Mouse (Mus musculus): ENCODE data around the gene Stk36.

DNA sequence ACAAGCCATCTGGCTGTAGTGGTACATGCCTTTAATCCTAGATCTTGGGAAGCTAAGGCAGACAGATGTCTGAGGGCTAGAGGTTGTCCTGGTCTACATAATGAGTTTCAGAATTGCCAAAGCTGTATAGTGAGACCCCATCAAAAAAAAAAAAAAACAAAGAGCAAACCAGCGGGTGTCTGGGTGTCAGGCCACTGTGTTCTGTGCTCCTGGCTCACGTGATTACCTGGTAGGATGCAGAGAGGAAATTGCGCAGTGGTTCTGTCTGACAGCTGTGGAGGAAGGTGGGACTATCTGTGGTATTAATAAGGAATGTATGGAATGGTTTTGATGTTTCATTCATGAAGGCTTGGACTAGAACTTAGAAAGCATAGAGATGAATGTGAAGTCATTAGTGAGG lies 75.6 kb downstream of the Stk36 start:
- TF ChIP-seq CTCF (IDR thresholded peaks at IDR 0.05; ENCODE audit: low read depth), result no peak
- TF ChIP-seq EP300 (IDR thresholded peaks at IDR 0.05; ENCODE audit: low read depth), result no peak

Data from liver, embryonic 14.5 days (tissue).